In the genomic region with DNA sequence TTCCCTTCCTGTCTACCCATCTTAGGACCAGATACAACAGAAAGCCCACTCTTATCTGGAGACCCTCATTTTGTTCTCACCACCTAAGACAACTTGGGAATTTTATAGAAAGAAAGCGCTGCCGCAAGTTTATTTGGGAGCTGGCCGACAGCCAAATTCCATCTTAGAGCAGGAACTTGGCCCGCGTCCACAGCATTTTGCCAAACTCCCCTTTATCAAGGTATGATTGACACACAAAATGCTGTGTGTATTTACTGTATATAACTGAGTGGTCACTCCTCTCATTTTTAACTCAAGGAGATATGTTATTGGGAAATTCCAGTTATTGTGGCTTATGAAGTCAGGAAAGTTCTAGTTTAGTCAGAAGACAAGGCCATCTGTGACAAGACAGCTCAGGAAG, we compare ENCODE assay signal across 9 mouse cellular contexts. TPM values are rescaled to one million over a fixed set of nuclear protein-coding genes. Genes with fewer than 3 reads are reported as not detected.
DNase-seq lines count a peak whose midpoint lies in the region; ATAC-seq and TF ChIP-seq lines count a peak whose summit lies in the region.
"Had no signal": no experiment of that assay in that cellular context is flagged by ENCODE, and none has a peak within 500 bp of the region (broad histone marks: within the 10 kb centered on the region; RNA-seq: fewer than 3 reads in every experiment).

No protein-coding gene starts in this region.

- 0 out of 2 replicates have a peak, but pooled peaks cover 6% of the 10 kb centered on the region for H3K27me3 ChIP-seq in heart, embryonic 10.5 days (ENCODE audit: insufficient read depth, poor library complexity, severe bottlenecking)
- H3K27me3 ChIP-seq in heart, embryonic 13.5 days (replicated peaks) = 0 out of 2 replicates have a peak, but pooled peaks cover 3% of the 10 kb centered on the region
- no peaks in the 10 kb centered on the region for H3K27me3 ChIP-seq in limb, embryonic 14.5 days (ENCODE audit: control insufficient read depth, insufficient read depth, low read length)

- ATAC-seq in heart, embryonic 13.5 days (ENCODE audit: extremely low read depth, insufficient number of reproducible peaks, low FRiP score, low TSS enrichment) = no peak
- ATAC-seq in limb, embryonic 14.5 days (ENCODE audit: low FRiP score, low read depth) = no peak
- no peak for ATAC-seq in erythroid progenitor cell, adult 5-6 weeks (replicated peaks; ENCODE audit: low FRiP score, poor library complexity, severe bottlenecking)
- no peak for ATAC-seq in granulocyte monocyte progenitor cell, adult 5-6 weeks (replicated peaks; ENCODE audit: poor library complexity, severe bottlenecking)

- H3K4me3 ChIP-seq in heart, embryonic 10.5 days = no peak overlapping the region
- peak overlapping the region; percentile 4; the same call in 1 of the 2 replicates for H3K4me3 ChIP-seq in heart, embryonic 13.5 days
- no peak overlapping the region for H3K4me3 ChIP-seq in limb, embryonic 14.5 days (replicated peaks; ENCODE audit: low read length)
- H3K4me3 ChIP-seq: erythroblast, embryonic 14.5 days had no signal

- no peaks in the 10 kb centered on the region for H3K9me3 ChIP-seq in heart, embryonic 10.5 days
- H3K9me3 ChIP-seq in heart, embryonic 13.5 days = no peaks in the 10 kb centered on the region
- no peaks in the 10 kb centered on the region for H3K9me3 ChIP-seq in limb, embryonic 14.5 days (ENCODE audit: control insufficient read depth, low read length)

- H3K4me1 ChIP-seq in heart, embryonic 10.5 days = peaks cover 42% of the 10 kb centered on the region
- peaks cover 62% of the 10 kb centered on the region for H3K4me1 ChIP-seq in heart, embryonic 13.5 days
- peaks cover 15% of the 10 kb centered on the region for H3K4me1 ChIP-seq in limb, embryonic 14.5 days (ENCODE audit: control insufficient read depth, insufficient read depth, low read length)

- TF ChIP-seq POLR2A in limb, embryonic 14.5 days (IDR thresholded peaks at IDR 0.05; ENCODE audit: borderline replicate concordance, extremely low read depth, insufficient read depth, insufficient read length) = no peak

- no peaks in the 10 kb centered on the region for H3K36me3 ChIP-seq in heart, embryonic 10.5 days
- H3K36me3 ChIP-seq in heart, embryonic 13.5 days = no peaks in the 10 kb centered on the region
- no peaks in the 10 kb centered on the region for H3K36me3 ChIP-seq in limb, embryonic 14.5 days (ENCODE audit: control insufficient read depth, insufficient read depth, low read length)

- no peak for DNase-seq in heart, embryonic 10.5 days (ENCODE audit: low spot score)
- no peak for DNase-seq in heart, adult 11 months
- peak; percentile 43 for DNase-seq in NIH3T3 (ENCODE audit: low read depth)
- peak; percentile 78 for DNase-seq in limb, embryonic 14.5 days (ENCODE audit: low spot score)
- DNase-seq in frontal cortex, postnatal 14 days (ENCODE audit: low spot score in 2 of 2) = no peak

- peak overlapping the region; percentile 57 for H3K4me2 ChIP-seq in heart, embryonic 13.5 days
- no peak overlapping the region for H3K4me2 ChIP-seq in limb, embryonic 14.5 days (replicated peaks; ENCODE audit: low read depth, low read length, severe bottlenecking)

- 50% methylated on average over 5 of the region's 5 CpGs for WGBS in heart, embryonic 10.5 days
- 16% methylated on average over 5 of the region's 5 CpGs for WGBS in heart, embryonic 13.5 days
- WGBS in limb, embryonic 14.5 days = 22% methylated on average over 5 of the region's 5 CpGs

- H3K27ac ChIP-seq in heart, embryonic 10.5 days = peak overlapping the region; percentile 42; the same call in 1 of the 2 replicates
- H3K27ac ChIP-seq in heart, embryonic 13.5 days (replicated peaks) = peak overlapping the region; percentile 84
- no peak overlapping the region for H3K27ac ChIP-seq in limb, embryonic 14.5 days (replicated peaks; ENCODE audit: low read depth, low read length)

- H3K9ac ChIP-seq in heart, embryonic 13.5 days = 0 out of 2 replicates have a peak overlapping the region, but pooled peaks have one; percentile 44
- H3K9ac ChIP-seq in limb, embryonic 14.5 days (ENCODE audit: low read depth, low read length, severe bottlenecking) = no peak overlapping the region

RNA-seq across cellular contexts. Expression of a gene that starts 8.2 kb away (rescaled TPM):
- polyA plus RNA-seq in heart, embryonic 10.5 days (2016; fragmentation: Nextera tagmentation; extraction: Ambion mirVana) = 3.8 and 4.6 TPM in 2 replicates
- 5.2 and 5.6 TPM in 2 replicates for polyA plus RNA-seq in heart, embryonic 13.5 days (2015; fragmentation: Nextera tagmentation; extraction: Ambion mirVana)
- polyA plus RNA-seq in limb, embryonic 14.5 days (2012; rRNA removed) = 19.5 and 22.3 TPM in 2 replicates
- polyA plus RNA-seq in limb, embryonic 14.5 days (2014; fragmentation: Nextera tagmentation; extraction: Ambion mirVana) = 16.0 and 18.1 TPM in 2 replicates
- not detected in 2 replicates for total RNA-seq in erythroid progenitor cell, adult 5-6 weeks (2015; ENCODE audit: low replicate concordance)
- not detected in 2 replicates for total RNA-seq in erythroid progenitor cell, adult 5-6 weeks (2017; ENCODE audit: low replicate concordance)
- 1.9 TPM in 1 of 2 replicates, not detected in the other for total RNA-seq in granulocyte monocyte progenitor cell, adult 5-6 weeks (2014; fragmentation: Nextera tagmentation)
- 0.09 TPM in 1 of 2 replicates, not detected in the other for total RNA-seq in granulocyte monocyte progenitor cell, adult 5-6 weeks (2017)
- polyA plus RNA-seq: erythroblast, embryonic 14.5 days had no signal

Comparison
In these comparisons a context has a peak if more than half of its experiments do, and no peak if none do; other contexts are left out.
1. DNase-seq: peak in NIH3T3 (single experiment) and limb, embryonic 14.5 days (single experiment); none in heart, embryonic 10.5 days (single experiment), heart, adult 11 months (single experiment) and frontal cortex, postnatal 14 days (0 of 2).